Mouse (Mus musculus) liver, postnatal 0 days (tissue): ENCODE data around the gene Mtx2. TPM values are rescaled to one million over a fixed set of nuclear protein-coding genes. Genes with fewer than 3 reads are reported as not detected.

Experiments used
- ATAC-seq: fragments of 200-750 bp; cut with Nextera tagmentation; 2 replicates; pipeline ENCODE4 v1.8.0; 2017; ENCODE audit warnings: mild to moderate bottlenecking, moderate library complexity
- DNase-seq: peaks from one replicate; pipeline ENCODE4 v3.0.0-alpha.2; 2016
- H3K27ac ChIP-seq: fragments of 300-500 bp; sonication (generic); 2 replicates; pipeline ENCODE4 v1.5.1; 2014; ENCODE audit warnings: antibody characterized with exemption, moderate library complexity, mild to moderate bottlenecking, low read depth
- H3K27me3 ChIP-seq: fragments of 300-500 bp; sonication (generic); 2 replicates; pipeline ENCODE4 v1.6.1; 2014; ENCODE audit warnings: low read length, control low read depth, mixed read lengths; ENCODE audit not compliant: insufficient read depth
- H3K36me3 ChIP-seq: fragments of 300-500 bp; sonication (generic); replicated peaks from 2 replicates; pipeline ENCODE4 v1.6.1; 2014; ENCODE audit warnings: mild to moderate bottlenecking, control low read depth, low read length, moderate library complexity, mixed read lengths; ENCODE audit not compliant: insufficient read depth
- H3K4me1 ChIP-seq: fragments of 300-500 bp; sonication (generic); 2 replicates; pipeline ENCODE4 v1.6.1; 2014; ENCODE audit warnings: antibody characterized with exemption, mild to moderate bottlenecking, control low read depth; ENCODE audit not compliant: insufficient read depth
- H3K4me2 ChIP-seq: fragments of 300-500 bp; sonication (generic); 2 replicates; pipeline ENCODE4 v1.6.1; 2014; ENCODE audit warnings: low read depth, mild to moderate bottlenecking, low read length, moderate library complexity, mixed read lengths
- H3K4me3 ChIP-seq: fragments of 300-500 bp; sonication (generic); 2 replicates; pipeline ENCODE4 v1.5.1; 2014; ENCODE audit warnings: low read depth, low read length
- H3K9ac ChIP-seq: fragments of 300-500 bp; sonication (generic); replicated peaks from 2 replicates; pipeline ENCODE4 v1.6.1; 2014; ENCODE audit warnings: mild to moderate bottlenecking, moderate library complexity
- H3K9me3 ChIP-seq: fragments of 300-500 bp; sonication (generic); 2 replicates; pipeline ENCODE4 v1.6.1; 2016; ENCODE audit warnings: mild to moderate bottlenecking, control low read depth, low read length, mixed read lengths
- CTCF ChIP-seq: sonication (generic); IDR thresholded peaks from 2 replicates; pipeline ENCODE4 v1.5.1; 2016; ENCODE audit warnings: antibody characterized with exemption, low read depth
- EP300 ChIP-seq: IDR thresholded peaks from 2 replicates; pipeline ENCODE4 v1.6.1; 2016; ENCODE audit warnings: antibody characterized with exemption, low read depth, mild to moderate bottlenecking
- WGBS: fragments of 180-500 bp; shearing (Covaris S2); extraction: QIAGEN DNeasy Blood & Tissue Kit; methylation state at CpG from one replicate; pipeline ENCODE4 v1.1.7; 2014; ENCODE audit not compliant: insufficient replicate concordance; 5-methylcytosine and 5-hydroxymethylcytosine counted together
- polyA plus RNA-seq: library from polyadenylated mRNA; unstranded; fragments of >200 nt; fragmentation: Nextera tagmentation; extraction: Ambion mirVana; gene quantifications from 2 replicates; pipeline ENCODE4 v1.2.1, GENCODE M21; 2015

Gene Mtx2
- polyA plus RNA-seq, 1 experiment from 2014 or later = 60.7 TPM

GRCm38 (mm10) chr2:74907368-74908291 lies 82.0 kb downstream of the Mtx2 start:
- no peak for TF ChIP-seq EP300
- no peak for TF ChIP-seq CTCF
- no peak overlapping the region for H3K4me2 ChIP-seq
- H3K27ac ChIP-seq = no peak overlapping the region

GRCm38 (mm10) chr2:74912031-74912430 lies 86.4 kb downstream of the Mtx2 start:
- Histone ChIP-seq H3K27ac (no peak overlapping the region), H3K4me2 (no peak overlapping the region), H3K4me1 (no peaks in the 10 kb centered on the region), H3K27me3 (no peaks in the 10 kb centered on the region), H3K9me3 (no peaks in the 10 kb centered on the region), H3K9ac (no peak overlapping the region), H3K36me3 (no peaks in the 10 kb centered on the region), H3K4me3 (no peak overlapping the region)
- no peak for ATAC-seq
- no peak for TF ChIP-seq EP300
- 45% methylated on average over 7 of the region's 7 CpGs for WGBS
- DNase-seq = no peak

More at GRCm38 (mm10) chr2:74907368-74908291, 82.0 kb downstream of the Mtx2 start:
- peak; percentile 16 for DNase-seq
- ATAC-seq = no peak
- H3K4me3 ChIP-seq = no peak overlapping the region
- H3K4me1 ChIP-seq = no peaks in the 10 kb centered on the region
- no peaks in the 10 kb centered on the region for H3K9me3 ChIP-seq
- no peak overlapping the region for H3K9ac ChIP-seq
- H3K36me3 ChIP-seq = no peaks in the 10 kb centered on the region
- no peaks in the 10 kb centered on the region for H3K27me3 ChIP-seq
- WGBS = 81% methylated on average over 19 of the region's 19 CpGs

GRCm38 (mm10) chr2:74917880-74918537 lies 92.4 kb downstream of the Mtx2 start:
- TF ChIP-seq CTCF (no peak), EP300 (no peak)
- no peaks in the 10 kb centered on the region for H3K9me3 ChIP-seq
- H3K27ac ChIP-seq = no peak overlapping the region
- no peak overlapping the region for H3K4me3 ChIP-seq
- WGBS = 60% methylated on average over 9 of the region's 9 CpGs
- no peak overlapping the region for H3K9ac ChIP-seq
- no peaks in the 10 kb centered on the region for H3K36me3 ChIP-seq
- H3K4me1 ChIP-seq = no peaks in the 10 kb centered on the region
- DNase-seq (no peak), ATAC-seq (no peak)
- H3K27me3 ChIP-seq = no peaks in the 10 kb centered on the region
- no peak overlapping the region for H3K4me2 ChIP-seq

- Histone ChIP-seq H3K4me2 (no peak overlapping the region), H3K36me3 (no peaks in the 10 kb centered on the region), H3K9ac (no peak overlapping the region), H3K27me3 (no peaks in the 10 kb centered on the region), H3K27ac (no peak overlapping the region), H3K4me3 (no peak overlapping the region), H3K9me3 (no peaks in the 10 kb centered on the region), H3K4me1 (no peaks in the 10 kb centered on the region)
- ATAC-seq (no peak), DNase-seq (no peak)
- TF ChIP-seq EP300 (no peak), CTCF (no peak)
- WGBS = 49% methylated on average over 22 of the region's 22 CpGs
Observed at GRCm38 (mm10) chr2:74925968-74926814, 100.6 kb downstream of the Mtx2 start.

Other genes starting within 250 kb of the Mtx2 start
- 9.6 and 11.1 TPM in 2 replicates for gene Lnpk, start 246.4 kb upstream of the Mtx2 start, polyA plus RNA-seq
- gene Evx2, start 166.2 kb upstream of the Mtx2 start, polyA plus RNA-seq = not detected in 2 replicates
- not detected in 2 replicates for gene Hoxd13, start 157.5 kb upstream of the Mtx2 start, polyA plus RNA-seq
- not detected in 2 replicates for gene Hoxd12, start 150.8 kb upstream of the Mtx2 start, polyA plus RNA-seq
- not detected in 2 replicates for gene Hoxd11, start 146.2 kb upstream of the Mtx2 start, polyA plus RNA-seq
- gene Hoxd10, start 133.9 kb upstream of the Mtx2 start, polyA plus RNA-seq = not detected in 2 replicates
- not detected in 2 replicates for gene Hoxd9, start 128.1 kb upstream of the Mtx2 start, polyA plus RNA-seq
- gene Hoxd8, start 121.2 kb upstream of the Mtx2 start, polyA plus RNA-seq = 0.04 TPM in 1 of 2 replicates, not detected in the other
- not detected in 2 replicates for gene Hoxd3, start 113.9 kb upstream of the Mtx2 start, polyA plus RNA-seq
- not detected in 2 replicates for gene Hoxd4, start 113.9 kb upstream of the Mtx2 start, polyA plus RNA-seq
- not detected in 2 replicates for gene Gm28230, start 99.1 kb upstream of the Mtx2 start, polyA plus RNA-seq
- gene Hoxd1, start 62.8 kb upstream of the Mtx2 start, polyA plus RNA-seq = not detected in 2 replicates